Mouse (Mus musculus): ENCODE measurements around the gene BC004004.
"Not testable (repeated sequence)": the region's sequence is repeated elsewhere in the genome, so short reads cannot be mapped to it uniquely, and the experiment has no call there.

BC004004 gene

GRCm38 (mm10) chr17:29268682-29269348 is at the start of gene BC004004:
Gene BC004004, plus strand, starts transcription at chr17:29268788.
- DNase-seq (ENCODE audit: low read depth, low spot score), result peak; percentile 93

GRCm38 (mm10) chr17:29220631-29221030 is 48.0 kb upstream of the BC004004 start:
- no peak for DNase-seq (ENCODE audit: low read depth, low spot score)

GRCm38 (mm10) chr17:29231109-29231508 is 37.5 kb upstream of the BC004004 start:
- no peak for DNase-seq (ENCODE audit: low read depth, low spot score)

GRCm38 (mm10) chr17:29236111-29236510 is 32.5 kb upstream of the BC004004 start:
- DNase-seq (ENCODE audit: low read depth, low spot score), result no peak

- DNase-seq (ENCODE audit: low read depth, low spot score), result no peak
Measured at GRCm38 (mm10) chr17:29237267-29237771, 31.3 kb upstream of the BC004004 start.

GRCm38 (mm10) chr17:29237772-29238420 is 30.7 kb upstream of the BC004004 start, which contains the start of gene Cpne5:
Gene Cpne5, minus strand, starts transcription at chr17:29238167.
- no peak for DNase-seq (ENCODE audit: low read depth, low spot score)

DNA sequence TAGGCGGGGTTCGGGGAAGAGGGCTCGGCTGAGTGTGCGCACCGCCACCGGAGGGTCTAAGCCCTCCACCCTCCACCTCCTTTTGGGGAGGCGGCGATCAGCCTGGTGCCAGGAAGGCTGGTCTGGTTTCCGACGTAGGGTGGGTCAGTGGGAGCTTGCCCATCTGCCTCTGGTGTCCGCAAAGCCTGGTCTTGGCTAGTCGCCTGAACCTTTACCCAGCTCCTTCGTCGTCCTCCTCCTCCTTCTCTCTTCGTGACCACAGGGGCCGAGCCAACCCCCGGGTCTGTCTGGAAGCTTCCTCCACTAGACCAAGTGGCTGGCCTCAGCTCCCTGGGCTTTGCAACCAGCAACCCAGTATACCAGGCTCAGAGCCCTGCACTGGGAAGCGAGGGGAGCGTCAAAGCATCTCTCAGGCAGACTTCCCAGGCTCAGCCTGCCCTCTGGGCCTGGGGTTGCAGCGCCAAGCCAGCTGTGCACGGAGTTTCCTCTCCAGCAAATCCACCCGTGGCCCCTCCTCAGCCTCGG is 30.1 kb upstream of the BC004004 start:
- DNase-seq (ENCODE audit: low read depth, low spot score), result no peak

DNA sequence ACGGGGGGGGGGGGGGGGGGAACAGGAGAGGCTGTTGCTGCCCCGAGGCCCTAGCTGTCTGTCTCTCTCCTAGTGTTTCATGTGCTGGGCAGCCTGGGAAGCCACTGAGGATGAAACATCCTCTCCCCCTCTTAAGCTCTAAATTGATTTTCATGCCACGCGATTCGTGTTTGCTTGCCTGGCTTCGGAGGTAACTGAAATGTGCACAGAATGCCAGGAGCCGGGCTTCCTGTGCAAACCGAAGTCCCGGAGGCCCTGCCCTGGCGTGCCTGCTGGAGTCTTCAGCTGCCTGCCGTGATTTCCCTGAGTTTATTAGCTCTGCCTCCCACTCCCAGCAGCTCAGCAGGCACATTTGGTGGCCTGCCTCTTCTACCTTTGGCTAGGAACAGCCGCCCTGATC is 23.7 kb upstream of the BC004004 start:
- no peak for DNase-seq (ENCODE audit: low read depth, low spot score)

DNA sequence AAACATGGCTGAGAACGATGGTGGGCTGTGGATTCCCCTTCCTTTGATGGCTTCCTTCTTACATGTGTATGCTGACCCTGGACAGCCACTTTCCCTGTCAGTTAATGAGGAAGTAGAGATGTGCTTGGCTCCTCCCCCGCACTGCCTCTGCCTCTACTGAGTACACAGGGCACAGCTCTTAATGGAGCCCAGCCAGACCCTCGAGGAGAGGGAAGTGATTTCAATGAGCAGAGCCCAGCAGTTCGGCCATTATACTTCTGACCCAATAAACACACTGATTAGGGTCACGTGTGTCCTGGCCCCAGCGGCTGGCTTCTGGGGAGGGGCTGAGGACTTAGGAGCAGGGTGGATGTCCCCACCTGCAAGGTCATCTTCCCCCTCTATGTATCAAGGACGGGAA is 22.9 kb upstream of the BC004004 start:
- DNase-seq (ENCODE audit: low read depth, low spot score), result no peak

DNA sequence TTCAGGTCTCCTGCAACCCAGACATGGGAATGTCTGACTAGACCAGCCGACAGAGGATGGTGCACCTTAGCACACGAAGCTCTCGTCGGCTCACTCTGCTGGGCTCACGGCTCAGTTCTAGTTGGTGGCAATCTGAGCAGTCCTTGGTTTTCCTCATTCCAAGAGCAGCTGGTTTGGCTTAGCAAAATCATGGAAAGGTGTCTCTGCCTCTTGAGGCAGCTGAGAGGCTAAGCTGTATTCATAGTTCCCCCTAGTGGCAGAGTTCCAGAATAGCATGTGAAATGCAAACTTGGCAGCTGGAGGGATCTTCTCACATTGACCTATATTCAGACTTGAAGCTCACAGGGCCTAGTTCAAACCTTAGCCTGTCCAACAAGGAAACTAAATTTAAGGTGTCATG is 22.0 kb upstream of the BC004004 start:
- DNase-seq (ENCODE audit: low read depth, low spot score), result peak; percentile 85

DNA sequence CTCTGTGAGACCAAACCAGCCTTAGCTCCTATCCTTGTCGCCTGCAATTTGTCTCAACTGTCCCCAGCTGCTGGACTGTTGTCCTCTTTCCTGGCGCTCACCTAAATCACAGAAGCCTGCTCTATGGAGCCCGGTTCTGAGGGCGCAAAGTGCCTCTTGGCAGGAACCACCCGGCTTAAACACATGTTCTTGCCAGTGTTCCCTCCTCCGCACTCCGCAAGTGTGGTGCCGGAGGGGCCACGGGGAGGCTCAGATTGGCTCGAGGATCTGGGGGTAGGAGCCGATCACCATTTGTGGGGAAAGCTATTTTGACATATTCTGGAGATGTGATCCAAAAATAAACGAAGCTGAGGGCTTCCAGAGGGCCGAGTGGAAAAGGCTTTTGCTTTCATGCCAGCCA is 20.7 kb upstream of the BC004004 start:
- no peak for DNase-seq (ENCODE audit: low read depth, low spot score)

DNA sequence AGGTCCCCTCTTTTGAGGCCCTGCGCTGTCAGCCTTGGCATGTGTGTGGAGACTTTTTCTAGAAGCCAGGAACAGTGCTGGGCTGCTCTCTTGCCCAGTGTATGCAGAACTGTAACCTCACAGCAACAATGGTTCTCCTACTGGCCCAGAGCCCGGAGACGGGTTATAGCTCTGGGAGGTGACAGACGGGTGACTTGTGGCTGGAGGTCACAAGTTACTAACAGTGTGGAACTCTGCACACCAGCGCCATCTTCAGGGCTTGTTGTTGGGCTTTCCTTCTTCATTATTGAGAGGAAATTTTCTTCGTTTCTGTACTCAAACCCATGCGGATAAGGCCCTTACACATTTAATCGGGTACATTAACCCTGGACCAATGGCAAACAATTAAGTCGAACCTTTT is 19.1 kb upstream of the BC004004 start:
- DNase-seq (ENCODE audit: low read depth, low spot score), result no peak

DNA sequence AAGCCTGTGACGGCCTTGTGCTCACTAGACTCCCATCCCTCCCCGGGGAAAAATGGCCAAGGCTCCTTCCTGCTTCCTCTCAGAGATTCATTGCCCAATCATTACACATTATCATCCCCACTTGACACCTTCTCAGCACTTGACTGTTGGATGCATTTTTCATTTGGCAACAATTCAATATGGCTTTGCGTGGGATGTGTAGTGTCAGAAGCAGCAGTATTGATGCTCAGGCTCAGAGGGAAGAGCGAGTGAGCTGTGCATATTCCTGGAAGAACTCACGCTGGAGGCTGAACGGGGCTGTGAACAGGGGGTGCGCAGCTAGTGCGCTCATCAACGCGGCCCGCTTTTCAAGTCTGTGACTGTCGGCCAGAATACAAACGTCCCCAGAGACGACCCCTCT is 17.6 kb upstream of the BC004004 start:
- DNase-seq (ENCODE audit: low read depth, low spot score), result not testable (repeated sequence)

GRCm38 (mm10) chr17:29251608-29252390 is 16.8 kb upstream of the BC004004 start:
- no peak for DNase-seq (ENCODE audit: low read depth, low spot score)

GRCm38 (mm10) chr17:29253236-29253635 is 15.4 kb upstream of the BC004004 start:
- DNase-seq (ENCODE audit: low read depth, low spot score), result no peak

GRCm38 (mm10) chr17:29253684-29254083 is 14.9 kb upstream of the BC004004 start:
- DNase-seq (ENCODE audit: low read depth, low spot score), result no peak

- not testable (repeated sequence) for DNase-seq (ENCODE audit: low read depth, low spot score)
Measured at GRCm38 (mm10) chr17:29254784-29255183, 13.8 kb upstream of the BC004004 start.

DNA sequence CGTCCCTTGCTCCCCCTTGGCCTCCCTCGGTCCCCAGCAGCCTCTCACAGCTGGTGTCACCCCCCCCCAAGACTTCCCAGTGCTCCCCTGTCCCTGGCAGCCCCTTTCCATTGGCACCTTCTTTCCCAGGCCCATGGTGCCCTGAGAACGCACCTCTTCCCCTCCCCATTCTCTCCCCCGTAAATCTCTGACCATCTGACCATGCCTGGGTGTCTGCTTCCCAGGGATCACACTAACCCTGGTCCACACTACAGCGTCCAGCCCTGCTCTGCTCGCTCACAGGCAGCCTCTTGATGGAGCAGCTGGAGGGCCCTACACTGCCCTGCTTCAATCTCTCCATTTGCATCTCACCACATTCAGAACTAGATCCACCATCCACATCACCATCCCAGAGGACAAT is 12.1 kb upstream of the BC004004 start:
- DNase-seq (ENCODE audit: low read depth, low spot score), result no peak

DNA sequence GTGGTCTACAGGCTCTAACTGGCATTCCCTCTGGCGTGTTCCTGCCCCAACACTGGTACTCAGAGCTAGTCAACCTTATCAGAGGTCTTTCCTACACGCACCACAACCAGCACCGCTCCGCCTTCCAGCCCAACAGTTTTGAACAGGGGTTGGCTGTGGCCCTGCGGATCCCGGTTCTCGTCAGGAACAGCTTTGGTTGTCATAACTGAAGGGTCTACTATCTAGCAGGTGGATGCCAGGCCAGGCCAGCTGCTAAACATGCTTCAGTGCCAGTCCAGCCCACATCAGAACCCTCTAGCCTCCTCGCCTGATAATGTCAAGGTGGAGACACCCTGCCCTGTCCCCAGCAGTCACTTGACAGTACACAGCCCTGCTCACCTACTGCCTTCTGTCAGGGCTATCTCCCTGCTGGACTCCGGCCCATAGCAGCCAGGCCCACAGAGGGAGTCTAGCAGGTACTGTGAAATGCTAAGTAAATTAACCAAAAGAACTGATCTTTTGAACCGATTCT is 11.5 kb upstream of the BC004004 start:
- DNase-seq (ENCODE audit: low read depth, low spot score), result no peak

- no peak for DNase-seq (ENCODE audit: low read depth, low spot score)
Measured at GRCm38 (mm10) chr17:29258025-29258558, 10.5 kb upstream of the BC004004 start.

DNA sequence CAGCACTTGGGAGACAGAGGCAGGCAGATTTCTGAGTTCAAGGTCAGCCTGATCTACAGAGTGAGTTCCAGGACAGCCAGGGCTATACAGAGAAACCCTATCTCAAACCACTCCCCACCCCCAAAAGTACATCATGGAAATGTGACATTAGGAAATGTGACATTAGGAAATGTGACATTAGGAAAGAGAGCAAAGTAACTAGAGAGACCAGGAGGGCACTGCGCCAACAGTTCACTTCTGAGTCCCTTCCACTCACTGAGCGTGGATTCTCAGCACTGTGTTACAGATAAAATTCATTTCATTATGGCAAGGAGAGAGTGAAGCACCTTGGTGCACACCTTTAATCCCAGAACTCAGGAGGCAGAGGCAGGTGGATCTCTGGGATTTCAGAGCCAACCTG is 9.7 kb upstream of the BC004004 start:
- no peak for DNase-seq (ENCODE audit: low read depth, low spot score)

GRCm38 (mm10) chr17:29259489-29259888 is 9.1 kb upstream of the BC004004 start:
- peak; percentile 73 for DNase-seq (ENCODE audit: low read depth, low spot score)
